Mouse (Mus musculus): ENCODE data around the gene Setdb1. TPM values are rescaled to one million over a fixed set of nuclear protein-coding genes. Genes with fewer than 3 reads are reported as not detected.

Gene Setdb1
- polyA plus RNA-seq, 1 experiment from 2014 or later, result 7.5 TPM

DNA sequence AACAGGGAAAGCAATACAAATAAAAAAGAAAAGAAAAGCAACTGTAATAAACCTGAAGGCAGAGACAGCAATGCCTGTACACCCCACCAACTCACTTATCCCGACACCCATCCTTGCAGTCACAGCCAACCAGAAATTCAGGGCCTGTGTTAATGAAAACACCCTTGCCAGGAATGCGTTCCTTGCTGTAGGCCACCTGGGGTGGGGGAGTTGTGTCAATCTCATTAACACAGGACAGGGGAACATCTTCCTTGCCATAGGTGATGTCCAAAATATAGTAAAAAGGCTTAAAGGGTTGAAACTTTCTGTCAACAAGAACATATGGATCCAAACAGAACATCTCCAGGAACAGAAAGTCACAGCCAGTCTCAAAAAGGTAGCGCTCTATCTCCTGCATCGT is 18.8 kb downstream of the Setdb1 start:
- H3K9me3 ChIP-seq (ENCODE audit: control insufficient read depth), result no peaks in the 10 kb centered on the region
- no peak overlapping the region for H3K9ac ChIP-seq (ENCODE audit: low read depth, low read length)
- TF ChIP-seq CTCF (IDR thresholded peaks at IDR 0.05; ENCODE audit: low read depth), result no peak
- no peak for ATAC-seq
- WGBS, result 89% methylated on average over 4 of the region's 4 CpGs
- no peaks in the 10 kb centered on the region for H3K27me3 ChIP-seq (replicated peaks; ENCODE audit: control insufficient read depth, insufficient read depth, low read length)
- H3K4me1 ChIP-seq (replicated peaks; ENCODE audit: control insufficient read depth, insufficient read depth, low read length), result no peaks in the 10 kb centered on the region
- H3K36me3 ChIP-seq (ENCODE audit: control insufficient read depth, insufficient read depth), result peaks cover 71% of the 10 kb centered on the region
- H3K4me3 ChIP-seq (ENCODE audit: low read depth, low read length), result no peak overlapping the region
- no peak overlapping the region for H3K27ac ChIP-seq (ENCODE audit: low read depth, low read length)
- H3K4me2 ChIP-seq (replicated peaks; ENCODE audit: low read depth), result no peak overlapping the region

DNA sequence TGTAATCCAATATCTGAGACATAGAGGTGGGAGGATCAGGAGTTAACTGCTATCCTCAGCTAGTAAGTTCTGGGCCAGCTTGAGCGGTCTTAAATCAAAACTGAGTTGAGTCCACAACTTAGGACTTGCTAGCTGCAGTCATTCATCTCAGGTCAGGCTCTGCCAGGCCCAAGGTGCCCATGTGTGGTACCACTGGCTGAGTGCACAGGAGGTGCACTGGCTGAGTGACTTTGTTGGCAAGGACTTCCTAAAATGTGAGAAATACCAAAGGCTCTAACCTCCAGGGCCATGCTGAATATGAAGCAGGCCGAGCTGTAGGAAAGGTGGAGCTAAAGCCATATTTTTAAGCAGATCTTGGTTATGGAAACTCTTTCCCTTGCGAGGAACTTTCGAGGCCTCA is 19.7 kb downstream of the Setdb1 start:
- no peak for ATAC-seq
- no peak overlapping the region for H3K4me2 ChIP-seq (replicated peaks; ENCODE audit: low read depth)
- no peak overlapping the region for H3K27ac ChIP-seq (ENCODE audit: low read depth, low read length)
- H3K9me3 ChIP-seq (ENCODE audit: control insufficient read depth), result no peaks in the 10 kb centered on the region
- no peaks in the 10 kb centered on the region for H3K4me1 ChIP-seq (replicated peaks; ENCODE audit: control insufficient read depth, insufficient read depth, low read length)
- H3K9ac ChIP-seq (ENCODE audit: low read depth, low read length), result no peak overlapping the region
- H3K27me3 ChIP-seq (replicated peaks; ENCODE audit: control insufficient read depth, insufficient read depth, low read length), result no peaks in the 10 kb centered on the region
- H3K36me3 ChIP-seq (ENCODE audit: control insufficient read depth, insufficient read depth), result peaks cover 69% of the 10 kb centered on the region
- WGBS, result 97% methylated on average over 4 of the region's 4 CpGs
- no peak overlapping the region for H3K4me3 ChIP-seq (ENCODE audit: low read depth, low read length)
- no peak for TF ChIP-seq CTCF (IDR thresholded peaks at IDR 0.05; ENCODE audit: low read depth)

DNA sequence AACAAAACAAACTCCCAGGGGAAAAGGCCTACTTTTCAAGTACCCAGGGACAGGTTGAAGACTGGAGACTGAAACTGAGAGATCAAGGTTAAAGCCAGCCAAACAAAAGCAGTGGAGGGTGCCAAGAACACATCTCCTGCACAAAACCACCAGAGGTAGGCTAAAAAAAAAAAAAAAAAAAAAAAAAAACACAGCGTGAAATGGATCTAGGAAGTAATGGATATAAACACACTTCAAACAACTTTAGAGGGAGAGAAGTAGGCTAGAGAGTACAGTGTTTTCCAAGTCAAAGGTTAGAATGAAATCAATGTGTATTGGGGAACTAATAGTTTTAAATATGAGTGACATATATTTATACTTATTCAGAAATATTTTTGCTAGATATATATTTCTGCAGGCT is 25.5 kb downstream of the Setdb1 start:
- Histone ChIP-seq H3K4me2 (replicated peaks; ENCODE audit: low read depth) (no peak overlapping the region), H3K9me3 (ENCODE audit: control insufficient read depth) (no peaks in the 10 kb centered on the region), H3K4me1 (replicated peaks; ENCODE audit: control insufficient read depth, insufficient read depth, low read length) (no peaks in the 10 kb centered on the region), H3K9ac (ENCODE audit: low read depth, low read length) (no peak overlapping the region), H3K27ac (ENCODE audit: low read depth, low read length) (no peak overlapping the region), H3K27me3 (replicated peaks; ENCODE audit: control insufficient read depth, insufficient read depth, low read length) (no peaks in the 10 kb centered on the region), H3K4me3 (ENCODE audit: low read depth, low read length) (no peak overlapping the region), H3K36me3 (ENCODE audit: control insufficient read depth, insufficient read depth) (peaks cover 42% of the 10 kb centered on the region)
- TF ChIP-seq CTCF (IDR thresholded peaks at IDR 0.05; ENCODE audit: low read depth), result no peak
- no peak for ATAC-seq
- whole genome bisulfite sequencing, result 64% methylated on average over 1 of the region's 1 CpGs

DNA sequence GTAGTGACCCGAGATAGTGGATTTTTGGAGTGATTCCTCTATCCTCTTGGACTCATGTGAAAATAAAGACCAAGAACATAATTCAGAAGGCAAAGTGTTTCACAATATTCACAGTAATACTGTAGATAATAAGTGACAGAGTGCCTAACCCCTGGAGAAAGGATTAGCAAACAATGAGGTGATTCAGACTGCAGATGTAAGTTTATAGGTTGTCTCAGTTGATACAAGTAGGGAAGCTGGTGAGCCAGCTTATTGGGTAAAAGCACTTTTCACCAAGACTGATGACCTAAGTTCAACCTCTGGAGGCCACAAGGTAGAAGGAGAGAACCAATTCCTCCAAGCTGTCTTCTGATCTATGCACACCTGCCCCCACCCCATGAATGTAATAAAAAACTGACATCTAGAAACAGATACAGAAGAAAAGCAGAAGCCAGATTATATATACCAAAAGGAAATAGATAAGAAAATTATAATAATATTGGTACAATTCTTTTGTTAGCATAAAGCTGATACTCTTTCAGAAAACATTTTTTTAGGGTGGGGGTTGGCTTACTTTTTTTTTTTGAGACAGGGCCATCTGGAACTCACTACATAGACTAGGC is 28.1 kb downstream of the Setdb1 start:
- Histone ChIP-seq H3K36me3 (ENCODE audit: control insufficient read depth, insufficient read depth) (peaks cover 53% of the 10 kb centered on the region), H3K27me3 (replicated peaks; ENCODE audit: control insufficient read depth, insufficient read depth, low read length) (no peaks in the 10 kb centered on the region), H3K4me1 (replicated peaks; ENCODE audit: control insufficient read depth, insufficient read depth, low read length) (no peaks in the 10 kb centered on the region), H3K27ac (ENCODE audit: low read depth, low read length) (no peak overlapping the region), H3K4me2 (replicated peaks; ENCODE audit: low read depth) (no peak overlapping the region), H3K9ac (ENCODE audit: low read depth, low read length) (no peak overlapping the region), H3K4me3 (ENCODE audit: low read depth, low read length) (no peak overlapping the region), H3K9me3 (ENCODE audit: control insufficient read depth) (no peaks in the 10 kb centered on the region)
- WGBS, result 43% methylated on average over 1 of the region's 1 CpGs
- TF ChIP-seq CTCF (IDR thresholded peaks at IDR 0.05; ENCODE audit: low read depth), result no peak
- ATAC-seq, result peak; percentile 92

DNA sequence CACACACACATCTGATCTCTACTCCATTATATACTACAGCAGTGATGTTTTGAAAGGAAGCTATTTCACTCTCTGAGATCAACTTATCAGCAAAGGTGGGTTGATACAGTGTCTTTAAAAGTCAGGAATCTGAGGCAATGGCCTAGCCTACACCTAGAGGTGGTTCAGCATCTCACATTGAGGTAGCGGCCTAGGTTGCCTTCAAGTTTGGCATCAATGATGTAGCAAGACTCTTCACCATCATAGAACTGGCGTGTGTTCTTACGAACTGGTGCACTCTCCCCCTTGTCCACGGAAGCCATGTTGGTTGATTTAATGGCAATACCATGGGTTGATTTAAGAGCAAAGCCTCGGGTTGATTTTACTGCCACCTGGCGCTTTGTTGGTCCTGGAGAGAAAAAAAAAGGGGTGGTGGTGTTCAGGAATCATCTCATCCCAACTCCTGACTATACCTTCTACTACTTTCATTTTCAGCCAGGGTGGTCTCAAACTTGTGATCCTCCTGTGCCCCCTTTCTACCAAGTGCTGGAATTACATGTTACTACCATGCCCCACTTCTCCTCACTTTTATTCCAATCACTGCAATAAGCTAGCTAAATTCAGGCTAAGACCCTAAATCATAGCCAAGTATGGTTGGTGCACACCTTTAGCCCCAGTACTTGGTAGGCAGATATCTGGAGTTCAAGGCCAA is 32.4 kb downstream of the Setdb1 start:
- Histone ChIP-seq H3K27me3 (replicated peaks; ENCODE audit: control insufficient read depth, insufficient read depth, low read length) (no peaks in the 10 kb centered on the region), H3K9ac (ENCODE audit: low read depth, low read length) (no peak overlapping the region), H3K4me1 (replicated peaks; ENCODE audit: control insufficient read depth, insufficient read depth, low read length) (0 out of 2 replicates have a peak, but pooled peaks cover 2% of the 10 kb centered on the region), H3K9me3 (ENCODE audit: control insufficient read depth) (no peaks in the 10 kb centered on the region), H3K4me2 (replicated peaks; ENCODE audit: low read depth) (no peak overlapping the region), H3K4me3 (ENCODE audit: low read depth, low read length) (no peak overlapping the region), H3K27ac (ENCODE audit: low read depth, low read length) (0 out of 2 replicates have a peak overlapping the region, but pooled peaks have one; percentile 28), H3K36me3 (ENCODE audit: control insufficient read depth, insufficient read depth) (peaks cover 78% of the 10 kb centered on the region)
- peak; percentile 54 for TF ChIP-seq CTCF (IDR thresholded peaks at IDR 0.05; ENCODE audit: low read depth)
- WGBS, result 93% methylated on average over 6 of the region's 6 CpGs
- no peak for ATAC-seq

DNA sequence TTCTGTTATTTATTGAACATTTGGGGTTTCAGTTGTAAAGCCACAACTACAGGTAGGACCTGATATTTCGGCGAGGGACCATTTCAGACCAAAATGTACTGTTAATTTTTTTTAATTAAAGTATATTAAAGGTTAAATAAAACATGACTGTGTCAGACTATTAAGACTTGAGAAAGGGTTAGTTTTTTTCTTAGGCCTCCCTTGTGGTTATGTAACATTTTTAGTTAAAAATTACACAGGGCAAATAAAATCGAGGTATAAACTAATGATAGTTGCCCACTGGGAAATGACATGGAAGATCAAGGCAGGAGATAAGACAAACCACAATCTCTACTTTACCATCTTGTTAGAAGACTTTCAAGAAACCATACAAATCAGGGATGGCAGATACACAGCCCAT is 33.6 kb downstream of the Setdb1 start:
- H3K4me1 ChIP-seq (replicated peaks; ENCODE audit: control insufficient read depth, insufficient read depth, low read length), result 0 out of 2 replicates have a peak, but pooled peaks cover 6% of the 10 kb centered on the region
- no peak overlapping the region for H3K27ac ChIP-seq (ENCODE audit: low read depth, low read length)
- H3K9me3 ChIP-seq (ENCODE audit: control insufficient read depth), result no peaks in the 10 kb centered on the region
- H3K4me3 ChIP-seq (ENCODE audit: low read depth, low read length), result no peak overlapping the region
- 75% methylated on average over 3 of the region's 3 CpGs for WGBS
- no peak for TF ChIP-seq CTCF (IDR thresholded peaks at IDR 0.05; ENCODE audit: low read depth)
- H3K4me2 ChIP-seq (replicated peaks; ENCODE audit: low read depth), result no peak overlapping the region
- H3K27me3 ChIP-seq (replicated peaks; ENCODE audit: control insufficient read depth, insufficient read depth, low read length), result no peaks in the 10 kb centered on the region
- H3K9ac ChIP-seq (ENCODE audit: low read depth, low read length), result no peak overlapping the region
- ATAC-seq, result no peak
- H3K36me3 ChIP-seq (ENCODE audit: control insufficient read depth, insufficient read depth), result peaks cover 79% of the 10 kb centered on the region
